Mouse (Mus musculus) hindlimb bud, embryonic 11.5 days (tissue): ENCODE measurements around the gene Kcna1.

Experiments used
- DNase-seq: peaks from one replicate; pipeline ENCODE4 v3.0.0-alpha.2; 2012; ENCODE audit warnings: low read depth, low spot score; ENCODE audit errors: extremely low spot score

The Kcna1 gene

DNA sequence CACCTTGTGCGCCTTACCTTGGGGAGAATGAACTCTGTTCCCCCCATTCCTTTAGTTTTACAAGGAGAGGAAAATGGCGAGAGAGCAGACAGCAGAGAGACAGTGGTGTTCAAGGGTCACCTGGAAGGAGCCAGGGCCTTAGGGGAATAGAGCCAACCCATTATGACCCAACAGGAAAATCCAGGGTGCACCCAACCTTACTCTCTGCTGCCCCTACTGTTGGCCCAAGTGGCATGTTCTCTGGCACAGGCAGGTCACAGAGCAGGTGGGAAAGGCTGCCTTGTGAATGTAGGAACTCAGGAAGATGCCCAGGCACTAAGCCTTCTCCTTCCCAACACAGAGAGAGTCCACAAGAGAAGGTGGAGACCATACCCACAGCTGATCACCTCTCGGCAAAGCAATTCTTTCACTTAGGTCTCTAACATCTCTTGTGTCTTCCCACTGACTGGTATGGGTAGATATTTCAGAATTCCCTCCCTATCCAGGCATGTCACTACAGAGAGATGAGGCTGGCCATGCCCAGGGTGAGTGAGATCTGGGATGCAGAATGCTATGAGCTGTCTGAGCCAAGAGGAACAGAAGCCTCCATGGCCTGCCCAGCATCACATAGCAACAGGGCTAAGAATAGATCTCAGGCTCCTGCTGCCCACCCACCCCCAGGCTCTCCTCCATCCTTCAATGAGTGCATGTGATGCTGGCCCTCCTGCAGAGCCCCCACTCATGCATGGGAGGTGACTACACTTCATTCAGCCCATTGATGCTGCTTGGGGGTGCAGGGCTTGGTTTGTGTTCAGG is 46.8 kb downstream of the Kcna1 start:
- DNase-seq = no peak

GRCm38 (mm10) chr6:126597741-126598140 is 48.4 kb downstream of the Kcna1 start:
- DNase-seq = no peak

DNA sequence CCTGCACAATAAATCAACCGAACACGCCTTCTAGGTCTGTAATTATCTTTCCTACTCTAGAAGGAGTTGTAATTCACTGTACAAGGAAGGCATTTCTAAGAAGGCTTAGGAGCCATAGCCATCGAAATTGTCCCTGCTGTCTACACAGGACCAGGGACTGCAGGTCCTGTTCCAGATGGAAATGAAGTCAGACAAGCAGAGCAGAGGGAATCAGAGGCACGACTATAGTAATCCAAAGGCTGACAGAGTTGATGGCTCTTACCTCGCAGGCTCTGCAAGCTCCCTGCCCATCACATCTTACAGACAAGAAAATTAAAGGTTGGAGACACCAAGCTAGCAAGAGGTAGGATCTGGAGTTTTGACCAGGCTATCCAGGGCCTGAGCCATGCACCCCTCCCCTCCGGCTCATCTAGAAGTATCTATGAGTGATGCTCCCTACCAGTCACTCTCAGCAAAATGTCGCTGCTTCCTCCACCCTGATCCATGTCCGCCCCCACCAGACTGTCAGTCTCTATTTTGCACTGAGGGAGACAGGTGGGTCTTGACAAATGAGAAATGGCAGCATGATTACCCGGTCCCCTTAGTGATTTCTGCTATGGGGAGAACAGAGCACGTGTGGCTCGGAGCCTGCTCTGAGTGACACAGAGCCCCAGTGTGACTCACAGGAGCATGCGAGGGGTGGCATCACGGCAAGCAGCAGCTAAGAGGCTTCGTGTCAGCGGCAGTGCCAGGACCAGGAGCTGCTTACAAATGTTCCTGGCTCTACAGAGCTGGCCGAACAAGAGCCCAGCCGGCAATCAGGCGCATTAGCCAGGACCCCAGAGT is 50.2 kb downstream of the Kcna1 start:
- no peak for DNase-seq

GRCm38 (mm10) chr6:126595130-126595529 is 51.1 kb downstream of the Kcna1 start:
- DNase-seq = no peak

DNA sequence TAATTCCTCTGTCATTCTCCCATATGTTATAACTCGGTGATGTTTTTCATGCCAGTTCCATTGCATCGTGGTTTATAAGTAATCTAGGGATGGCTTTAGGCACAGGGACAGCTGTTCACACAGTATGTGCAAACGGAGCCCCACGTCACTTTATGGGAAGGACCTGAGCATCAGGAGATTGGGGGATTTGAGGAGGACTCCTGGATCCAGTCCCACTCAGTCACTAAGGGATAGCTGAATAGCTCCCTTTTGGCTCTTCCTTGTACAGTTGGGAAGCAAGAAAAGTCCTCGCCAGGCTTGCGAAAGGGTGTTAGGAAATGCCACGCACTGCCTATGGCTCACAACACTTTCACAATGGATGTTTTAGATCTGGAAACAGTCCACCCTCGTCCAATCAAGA is 51.8 kb downstream of the Kcna1 start:
- DNase-seq = no peak

GRCm38 (mm10) chr6:126593336-126593735 is 52.8 kb downstream of the Kcna1 start:
- DNase-seq = no peak
